Mouse (Mus musculus): Measurements from ENCODE around the gene Gramd1b. TPM values are rescaled to one million over a fixed set of nuclear protein-coding genes. Genes with fewer than 3 reads are reported as not detected.
A peak's percentile ranks its signal among the peaks of the same experiment; 100 is the strongest.

The Gramd1b gene
- polyA plus RNA-seq, 1 experiment from 2014 or later = 1.2 TPM

DNA sequence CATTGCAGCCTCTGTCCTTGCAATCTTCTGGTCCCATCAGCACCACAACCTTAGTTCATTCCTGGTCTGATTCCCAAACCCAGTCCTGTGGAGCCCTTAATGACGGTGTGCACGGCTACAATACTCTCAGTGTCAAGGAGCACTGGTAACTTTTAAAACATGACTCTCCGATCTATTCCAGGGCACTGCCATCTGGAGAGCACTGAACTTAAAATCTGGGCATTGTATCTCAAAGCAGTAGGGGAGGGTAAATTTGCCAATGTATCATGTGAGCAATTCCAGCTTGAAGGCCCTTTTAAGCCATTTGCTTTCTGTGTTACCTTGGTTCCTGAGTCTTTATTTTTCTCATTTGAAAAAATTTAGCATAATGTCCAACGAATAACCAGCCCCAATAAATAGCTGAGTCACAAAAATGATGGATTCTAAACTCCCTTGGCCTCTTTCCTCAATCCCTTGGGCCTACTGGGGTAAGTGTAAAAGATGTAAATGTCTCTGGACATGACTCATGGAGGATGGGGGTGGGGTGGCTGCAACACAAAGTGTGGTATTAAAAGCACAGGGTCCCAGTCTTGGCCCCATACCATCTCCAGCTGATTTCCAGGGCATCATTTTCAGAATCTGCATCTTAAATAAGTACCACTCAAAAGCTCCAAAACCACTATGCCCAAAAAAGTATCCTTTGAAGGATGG is 193.9 kb downstream of the Gramd1b start:
- TF ChIP-seq CTCF (IDR thresholded peaks at IDR 0.05; ENCODE audit: low read depth) = no peak
- no peak for TF ChIP-seq EP300 (IDR thresholded peaks at IDR 0.05; ENCODE audit: low read depth)
- Histone ChIP-seq H3K27ac (ENCODE audit: low read depth) (no peak overlapping the region), H3K9ac (replicated peaks) (no peak overlapping the region), H3K27me3 (ENCODE audit: insufficient read depth, low read length) (no peaks in the 10 kb centered on the region), H3K4me2 (ENCODE audit: low read depth, low read length) (no peak overlapping the region), H3K9me3 (ENCODE audit: low read length) (no peaks in the 10 kb centered on the region), H3K36me3 (replicated peaks; ENCODE audit: insufficient read depth, low read length) (no peaks in the 10 kb centered on the region), H3K4me1 (ENCODE audit: insufficient read depth) (no peaks in the 10 kb centered on the region), H3K4me3 (ENCODE audit: low read depth, low read length) (no peak overlapping the region)
- DNase-seq = no peak
- 71% methylated on average over 4 of the region's 4 CpGs for WGBS (ENCODE audit: insufficient replicate concordance)
- ATAC-seq = no peak

GRCm38 (mm10) chr9:40336701-40337100 is 194.5 kb downstream of the Gramd1b start:
- Histone ChIP-seq H3K4me1 (ENCODE audit: insufficient read depth) (no peaks in the 10 kb centered on the region), H3K36me3 (replicated peaks; ENCODE audit: insufficient read depth, low read length) (no peaks in the 10 kb centered on the region), H3K9ac (replicated peaks) (no peak overlapping the region), H3K4me3 (ENCODE audit: low read depth, low read length) (no peak overlapping the region), H3K27me3 (ENCODE audit: insufficient read depth, low read length) (no peaks in the 10 kb centered on the region), H3K4me2 (ENCODE audit: low read depth, low read length) (no peak overlapping the region), H3K9me3 (ENCODE audit: low read length) (no peaks in the 10 kb centered on the region), H3K27ac (ENCODE audit: low read depth) (no peak overlapping the region)
- WGBS (ENCODE audit: insufficient replicate concordance) = 84% methylated on average over 5 of the region's 5 CpGs
- ATAC-seq = no peak
- no peak for DNase-seq
- TF ChIP-seq EP300 (IDR thresholded peaks at IDR 0.05; ENCODE audit: low read depth) (no peak), CTCF (IDR thresholded peaks at IDR 0.05; ENCODE audit: low read depth) (no peak)

DNA sequence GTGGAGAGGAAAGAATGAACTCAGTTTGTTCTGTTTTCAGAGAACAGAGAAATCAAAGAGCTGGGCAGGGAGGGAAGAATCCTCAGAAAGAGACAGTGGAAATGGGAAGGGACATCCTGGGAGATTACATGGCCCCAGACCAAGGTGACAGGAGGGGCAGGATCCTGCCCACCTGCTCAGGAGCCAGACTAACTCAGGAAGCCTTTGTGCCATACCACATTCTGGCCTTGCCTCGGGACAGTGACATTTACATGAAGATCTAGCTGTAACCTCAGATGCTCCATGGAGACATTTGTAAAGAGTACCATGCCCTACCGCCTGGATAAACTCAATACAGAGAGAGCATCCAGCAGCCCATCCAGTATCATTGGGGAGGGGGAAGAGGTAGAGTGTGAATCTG is 196.6 kb downstream of the Gramd1b start:
- DNase-seq = no peak
- Histone ChIP-seq H3K27me3 (ENCODE audit: insufficient read depth, low read length) (no peaks in the 10 kb centered on the region), H3K4me3 (ENCODE audit: low read depth, low read length) (no peak overlapping the region), H3K4me1 (ENCODE audit: insufficient read depth) (no peaks in the 10 kb centered on the region), H3K4me2 (ENCODE audit: low read depth, low read length) (no peak overlapping the region), H3K9ac (replicated peaks) (no peak overlapping the region), H3K27ac (ENCODE audit: low read depth) (no peak overlapping the region), H3K36me3 (replicated peaks; ENCODE audit: insufficient read depth, low read length) (no peaks in the 10 kb centered on the region), H3K9me3 (ENCODE audit: low read length) (no peaks in the 10 kb centered on the region)
- 68% methylated on average over 2 of the region's 2 CpGs for WGBS (ENCODE audit: insufficient replicate concordance)
- no peak for ATAC-seq
- TF ChIP-seq EP300 (IDR thresholded peaks at IDR 0.05; ENCODE audit: low read depth) (no peak), CTCF (IDR thresholded peaks at IDR 0.05; ENCODE audit: low read depth) (no peak)

- no peak overlapping the region for H3K9ac ChIP-seq (replicated peaks)
- no peaks in the 10 kb centered on the region for H3K36me3 ChIP-seq (replicated peaks; ENCODE audit: insufficient read depth, low read length)
- H3K27ac ChIP-seq (ENCODE audit: low read depth) = no peak overlapping the region
- WGBS (ENCODE audit: insufficient replicate concordance) = 51% methylated on average over 9 of the region's 9 CpGs
- TF ChIP-seq EP300 (IDR thresholded peaks at IDR 0.05; ENCODE audit: low read depth) (no peak), CTCF (IDR thresholded peaks at IDR 0.05; ENCODE audit: low read depth) (peak; percentile 94)
- DNase-seq = peak; percentile 79
- H3K4me1 ChIP-seq (ENCODE audit: insufficient read depth) = no peaks in the 10 kb centered on the region
- H3K9me3 ChIP-seq (ENCODE audit: low read length) = no peaks in the 10 kb centered on the region
- no peak overlapping the region for H3K4me3 ChIP-seq (ENCODE audit: low read depth, low read length)
- ATAC-seq = no peak; the same call in 1 of the 2 replicates
- H3K27me3 ChIP-seq (ENCODE audit: insufficient read depth, low read length) = no peaks in the 10 kb centered on the region
- H3K4me2 ChIP-seq (ENCODE audit: low read depth, low read length) = no peak overlapping the region
These were observed 197.4 kb downstream of the Gramd1b start for GRCm38 (mm10) chr9:40333649-40334396.

GRCm38 (mm10) chr9:40332731-40333648 is 198.2 kb downstream of the Gramd1b start:
- no peak overlapping the region for H3K4me2 ChIP-seq (ENCODE audit: low read depth, low read length)
- 73% methylated on average over 31 of the region's 31 CpGs for WGBS (ENCODE audit: insufficient replicate concordance)
- no peak for TF ChIP-seq CTCF (IDR thresholded peaks at IDR 0.05; ENCODE audit: low read depth)
- TF ChIP-seq EP300 (IDR thresholded peaks at IDR 0.05; ENCODE audit: low read depth) = no peak
- H3K27ac ChIP-seq (ENCODE audit: low read depth) = no peak overlapping the region
- ATAC-seq = no peak
- no peaks in the 10 kb centered on the region for H3K9me3 ChIP-seq (ENCODE audit: low read length)
- no peaks in the 10 kb centered on the region for H3K27me3 ChIP-seq (ENCODE audit: insufficient read depth, low read length)
- H3K9ac ChIP-seq (replicated peaks) = no peak overlapping the region
- H3K36me3 ChIP-seq (replicated peaks; ENCODE audit: insufficient read depth, low read length) = no peaks in the 10 kb centered on the region
- no peak for DNase-seq
- no peaks in the 10 kb centered on the region for H3K4me1 ChIP-seq (ENCODE audit: insufficient read depth)
- H3K4me3 ChIP-seq (ENCODE audit: low read depth, low read length) = no peak overlapping the region

GRCm38 (mm10) chr9:40332326-40332725 is 198.9 kb downstream of the Gramd1b start:
- WGBS (ENCODE audit: insufficient replicate concordance) = 79% methylated on average over 4 of the region's 4 CpGs
- Histone ChIP-seq H3K4me2 (ENCODE audit: low read depth, low read length) (no peak overlapping the region), H3K4me1 (ENCODE audit: insufficient read depth) (no peaks in the 10 kb centered on the region), H3K9ac (replicated peaks) (no peak overlapping the region), H3K9me3 (ENCODE audit: low read length) (no peaks in the 10 kb centered on the region), H3K27me3 (ENCODE audit: insufficient read depth, low read length) (no peaks in the 10 kb centered on the region), H3K27ac (ENCODE audit: low read depth) (no peak overlapping the region), H3K36me3 (replicated peaks; ENCODE audit: insufficient read depth, low read length) (no peaks in the 10 kb centered on the region), H3K4me3 (ENCODE audit: low read depth, low read length) (no peak overlapping the region)
- ATAC-seq (no peak), DNase-seq (no peak)
- TF ChIP-seq EP300 (IDR thresholded peaks at IDR 0.05; ENCODE audit: low read depth) (no peak), CTCF (IDR thresholded peaks at IDR 0.05; ENCODE audit: low read depth) (no peak)
